Mouse (Mus musculus) layer of hippocampus, adult 2 months (tissue): ENCODE measurements around the gene Gm10181. TPM values are rescaled to one million over a fixed set of nuclear protein-coding genes. Genes with fewer than 3 reads are reported as not detected.
"Not testable (repeated sequence)": the region's sequence is repeated elsewhere in the genome, so short reads cannot be mapped to it uniquely, and the experiment has no call there.

Experiments used
- DNase-seq, 2 experiments: peaks; one replicate each; pipeline ENCODE4 v3.0.0; 2022; ENCODE audit warnings: low spot score in 2 of 2
- H3K27ac ChIP-seq: fragments of 200-600 bp; 2 replicates; pipeline ENCODE4 v1.8.1; 2022
- H3K4me3 ChIP-seq: fragments of 200-600 bp; 2 replicates; pipeline ENCODE4 v1.8.1; 2022; ENCODE audit warnings: mild to moderate bottlenecking
- CTCF ChIP-seq: fragments of 200-600 bp; conservative IDR thresholded peaks from 2 replicates; pipeline ENCODE4 v1.8.1; 2022; ENCODE audit warnings: antibody characterized with exemption, mild to moderate bottlenecking, moderate library complexity
- total RNA-seq, 2 experiments: library from RNA; stranded (reverse); gene quantifications; 2 replicates each; pipeline ENCODE4 v1.2.3; 2021

Gene Gm10181
- total RNA-seq, 2 experiments from 2014 or later: not detected

DNA sequence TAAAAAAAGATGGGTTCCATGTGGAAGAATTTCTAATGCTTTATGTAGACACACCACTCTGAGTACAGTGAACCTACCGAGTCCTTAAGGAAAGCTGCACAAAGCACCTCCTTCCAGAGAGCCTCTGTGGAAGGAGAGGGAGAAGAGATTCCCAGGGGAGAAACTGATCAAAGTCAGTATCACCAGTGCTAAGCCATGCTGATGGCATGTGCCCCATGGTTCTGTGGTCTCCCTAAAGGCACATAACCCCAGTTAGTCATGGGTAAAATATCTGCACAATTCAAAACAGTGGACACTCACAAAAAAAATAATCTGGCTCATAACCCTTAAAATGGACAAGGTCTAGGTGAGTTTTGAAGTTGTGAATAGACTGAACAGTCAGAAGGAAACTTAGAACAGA lies 13.7 kb downstream of the Gm10181 start:
- no peak for DNase-seq
- TF ChIP-seq CTCF: no peak
- Histone ChIP-seq H3K4me3 (no peak overlapping the region), H3K27ac (no peak overlapping the region)

DNA sequence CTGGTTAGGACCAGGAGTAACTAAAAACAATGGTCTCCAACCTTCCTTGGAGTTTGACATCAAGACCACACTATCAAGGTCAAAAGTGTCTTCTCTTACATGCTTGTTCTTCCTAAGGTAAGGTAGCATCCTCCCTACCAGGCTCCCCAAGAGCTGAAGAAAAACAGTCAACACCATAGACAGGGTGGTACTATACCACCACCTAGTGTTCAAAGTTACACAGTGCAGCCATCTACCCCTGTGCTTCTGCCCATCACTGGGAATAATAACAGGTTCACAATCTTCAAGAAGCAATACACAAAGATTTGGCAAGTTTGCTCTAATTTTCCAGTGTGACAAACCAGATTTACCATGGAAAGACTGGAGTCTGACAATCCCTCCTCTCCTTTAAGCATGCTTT lies 15.4 kb downstream of the Gm10181 start:
- peak; percentile 97 for TF ChIP-seq CTCF
- Histone ChIP-seq H3K27ac (no peak overlapping the region), H3K4me3 (no peak overlapping the region)
- peak; percentile 55 to 66 for DNase-seq

DNA sequence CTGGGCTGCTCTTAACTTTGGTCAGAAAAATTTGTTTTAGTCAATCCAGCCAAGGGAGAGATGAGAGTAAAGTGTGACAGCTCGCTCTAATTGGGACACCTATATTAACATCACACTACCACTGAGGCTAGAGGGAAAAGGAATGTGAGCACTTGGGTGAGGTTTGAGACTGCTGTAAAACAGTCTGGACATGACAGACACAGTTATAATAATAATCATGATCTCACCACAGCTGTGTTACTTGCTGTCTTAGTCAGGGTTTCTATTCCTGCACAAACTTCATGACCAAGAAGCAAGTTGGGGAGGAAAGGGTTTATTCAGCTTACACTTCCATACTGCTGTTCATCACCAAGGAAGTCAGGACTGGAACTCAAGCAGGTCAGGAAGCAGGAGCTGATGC lies 34.4 kb downstream of the Gm10181 start:
- not testable (repeated sequence) for H3K4me3 ChIP-seq, DNase-seq

GRCm38 (mm10) chr9:25124048-25124447 lies 34.8 kb downstream of the Gm10181 start:
- DNase-seq: no peak
- Histone ChIP-seq H3K27ac (no peak overlapping the region), H3K4me3 (no peak overlapping the region)
- TF ChIP-seq CTCF: no peak

More for the DNA sequence above, 34.4 kb downstream of the Gm10181 start:
- H3K27ac ChIP-seq: not testable (repeated sequence)

GRCm38 (mm10) chr9:25132253-25132652 lies 43.0 kb downstream of the Gm10181 start:
- Histone ChIP-seq H3K4me3 (no peak overlapping the region), H3K27ac (no peak overlapping the region)
- no peak for DNase-seq
- no peak for TF ChIP-seq CTCF

DNA sequence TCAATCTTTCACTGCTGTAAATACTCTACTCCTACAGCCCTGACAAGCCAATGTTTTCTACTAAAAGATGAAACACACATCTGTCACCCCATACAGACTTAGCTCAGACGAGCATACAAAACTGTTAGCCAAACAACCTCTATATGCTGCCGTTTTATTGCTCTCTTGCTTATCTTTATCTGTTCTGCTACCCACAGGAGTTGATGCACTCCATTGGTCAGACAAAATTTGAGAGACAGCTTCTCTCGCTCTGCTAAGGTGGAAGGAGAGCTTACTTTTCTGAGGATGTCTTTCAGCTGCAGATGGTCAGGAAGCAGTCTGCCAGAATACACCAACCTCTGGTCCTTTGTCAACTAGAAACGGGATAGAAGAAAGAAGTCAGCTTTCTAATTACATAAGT lies 43.7 kb downstream of the Gm10181 start:
- no peak for DNase-seq
- no peak overlapping the region for H3K4me3 ChIP-seq
- H3K27ac ChIP-seq: peak overlapping the region; percentile 39; the same call in 1 of the 2 replicates
- TF ChIP-seq CTCF: no peak

GRCm38 (mm10) chr9:25138900-25139299 lies 49.7 kb downstream of the Gm10181 start:
- Histone ChIP-seq H3K27ac (no peak overlapping the region), H3K4me3 (no peak overlapping the region)
- no peak for DNase-seq
- no peak for TF ChIP-seq CTCF

Other genes starting within 250 kb of the Gm10181 start
- 10 to 100 TPM; 44.4 to 46.5 TPM for gene Herpud2, start 62.4 kb downstream of the Gm10181 start, total RNA-seq
- gene Sept7, start 163.0 kb downstream of the Gm10181 start, total RNA-seq: 100 to 1,000 TPM; 263 to 265 TPM